9 mouse cellular contexts compared by ENCODE assay signal in the genomic region with DNA sequence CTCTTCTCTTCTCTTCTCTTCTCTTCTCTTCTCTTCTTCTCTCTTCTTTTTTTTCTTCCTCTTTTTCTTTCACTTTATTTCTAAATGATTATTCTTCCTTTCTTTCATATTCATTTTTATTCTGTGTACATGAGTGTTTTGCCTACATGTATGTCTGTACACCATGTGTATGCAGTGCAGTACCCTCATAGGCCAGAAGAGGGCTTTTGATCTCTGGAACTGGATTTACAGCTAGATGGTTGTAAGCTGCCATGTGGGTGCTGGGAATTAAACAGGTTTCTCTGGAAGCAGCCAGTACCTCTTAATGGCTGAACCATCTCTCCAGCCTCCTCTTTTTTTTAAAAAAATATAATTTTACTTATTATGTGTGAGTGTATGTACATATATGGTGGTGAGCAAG. TPM values are rescaled to one million over a fixed set of nuclear protein-coding genes. Genes with fewer than 3 reads are reported as not detected.
A peak's percentile ranks its signal among the peaks of the same experiment; 100 is the strongest.
DNase-seq lines count a peak whose midpoint lies in the region; ATAC-seq and TF ChIP-seq lines count a peak whose summit lies in the region.
"Had no signal": no experiment of that assay in that cellular context is flagged by ENCODE, and none has a peak within 500 bp of the region (broad histone marks: within the 10 kb centered on the region; RNA-seq: fewer than 3 reads in every experiment).

No protein-coding gene starts in this region.

- H3K4me3 ChIP-seq in kidney, embryonic 15.5 days (replicated peaks), result no peak overlapping the region
- no peak overlapping the region for H3K4me3 ChIP-seq in E14TG2a.4 (replicated peaks; ENCODE audit: low read length)
- H3K4me3 ChIP-seq in liver, embryonic 13.5 days (replicated peaks), result no peak overlapping the region
- H3K4me3 ChIP-seq: embryonic facial prominence, embryonic 13.5 days had no signal

- peak; percentile 94 for TF ChIP-seq CTCF in E14TG2a.4 (conservative IDR thresholded peaks at IDR 0.05; ENCODE audit: low read length)

- peak; percentile 12 for DNase-seq in kidney, adult 18-20 months
- DNase-seq in brain, adult 2 months (ENCODE audit: low read depth, low spot score), result peak; percentile 47
- DNase-seq in liver, embryonic 13.5 days, result peak; percentile 46
- DNase-seq in thymus, postnatal 10 days (ENCODE audit: low spot score in 2 of 2), result peak; percentile 53 to 59
- no peak for DNase-seq in gastrocnemius, postnatal 10 days
- DNase-seq in adrenal gland, adult 8-10 months, result no peak

- H3K36me3 ChIP-seq in kidney, embryonic 15.5 days, result no peaks in the 10 kb centered on the region
- H3K36me3 ChIP-seq in E14TG2a.4 (ENCODE audit: insufficient read depth, low read length), result peaks cover 10% of the 10 kb centered on the region
- no peaks in the 10 kb centered on the region for H3K36me3 ChIP-seq in liver, embryonic 13.5 days
- H3K36me3 ChIP-seq: embryonic facial prominence, embryonic 13.5 days had no signal

- no peak for ATAC-seq in kidney, embryonic 15.5 days (replicated peaks; ENCODE audit: low FRiP score)
- ATAC-seq in liver, embryonic 13.5 days (ENCODE audit: low read depth), result no peak

- no peak overlapping the region for H3K4me2 ChIP-seq in kidney, embryonic 15.5 days
- H3K4me2 ChIP-seq in liver, embryonic 13.5 days, result no peak overlapping the region
- H3K4me2 ChIP-seq: embryonic facial prominence, embryonic 13.5 days had no signal

- peaks cover 20% of the 10 kb centered on the region for H3K4me1 ChIP-seq in kidney, embryonic 15.5 days
- peaks cover 45% of the 10 kb centered on the region for H3K4me1 ChIP-seq in E14TG2a.4 (replicated peaks; ENCODE audit: low read depth, low read length)
- peaks cover 34% of the 10 kb centered on the region for H3K4me1 ChIP-seq in liver, embryonic 13.5 days (replicated peaks)

- no peaks in the 10 kb centered on the region for H3K27me3 ChIP-seq in kidney, embryonic 15.5 days
- no peaks in the 10 kb centered on the region for H3K27me3 ChIP-seq in E14TG2a.4 (ENCODE audit: insufficient read depth, low read length)
- no peaks in the 10 kb centered on the region for H3K27me3 ChIP-seq in liver, embryonic 13.5 days
- H3K27me3 ChIP-seq: embryonic facial prominence, embryonic 13.5 days had no signal

- H3K27ac ChIP-seq in kidney, embryonic 15.5 days, result no peak overlapping the region
- no peak overlapping the region for H3K27ac ChIP-seq in liver, embryonic 13.5 days
- H3K27ac ChIP-seq: embryonic facial prominence, embryonic 13.5 days had no signal

- H3K9ac ChIP-seq in kidney, embryonic 15.5 days, result no peak overlapping the region
- H3K9ac ChIP-seq in liver, embryonic 13.5 days, result no peak overlapping the region
- H3K9ac ChIP-seq: embryonic facial prominence, embryonic 13.5 days had no signal

- H3K9me3 ChIP-seq in kidney, embryonic 15.5 days (replicated peaks), result no peaks in the 10 kb centered on the region; the same call in 1 of the 2 replicates
- no peaks in the 10 kb centered on the region for H3K9me3 ChIP-seq in E14TG2a.4 (ENCODE audit: low read length)
- H3K9me3 ChIP-seq in liver, embryonic 13.5 days (replicated peaks), result no peaks in the 10 kb centered on the region
- H3K9me3 ChIP-seq: embryonic facial prominence, embryonic 13.5 days had no signal

RNA-seq across cellular contexts. Expression of a gene that starts 2.6 kb away (rescaled TPM):
- polyA plus RNA-seq in kidney, embryonic 15.5 days (2015; fragmentation: Nextera tagmentation; extraction: Ambion mirVana), result 3.2 and 3.7 TPM in 2 replicates
- polyA plus RNA-seq in liver, embryonic 13.5 days (2015; fragmentation: Nextera tagmentation; extraction: Ambion mirVana), result 1.1 and 1.8 TPM in 2 replicates
- 1 to 10 TPM; 1.0 to 1.2 TPM for total RNA-seq in gastrocnemius, postnatal 10 days (2021)
- total RNA-seq in adrenal gland, adult 8-10 months (2022), result 1 to 10 TPM; 2.6 to 3.4 (median 2.9) TPM

RNA-seq across cellular contexts. Expression of a gene that starts 41.7 kb away (rescaled TPM):
- polyA plus RNA-seq in kidney, embryonic 15.5 days (2015; fragmentation: Nextera tagmentation; extraction: Ambion mirVana), result 150 and 151 TPM in 2 replicates
- 59.9 and 71.4 TPM in 2 replicates for polyA plus RNA-seq in liver, embryonic 13.5 days (2015; fragmentation: Nextera tagmentation; extraction: Ambion mirVana)
- total RNA-seq in gastrocnemius, postnatal 10 days (2021), result 10 to 100 TPM; 31.8 to 37.5 TPM
- total RNA-seq in adrenal gland, adult 8-10 months (2022), result 10 to 100 TPM; 49.0 to 67.3 (median 52.6) TPM

Comparison
In these comparisons a context has a peak if more than half of its experiments do, and no peak if none do; other contexts are left out.
1. DNase-seq: peak in kidney, adult 18-20 months (single experiment), brain, adult 2 months (single experiment), liver, embryonic 13.5 days (single experiment) and thymus, postnatal 10 days (2 of 2); none in gastrocnemius, postnatal 10 days (single experiment) and adrenal gland, adult 8-10 months (single experiment).